Mouse (Mus musculus) intestine, embryonic 14.5 days (tissue): Measurements from ENCODE around the gene Mettl16. TPM values are rescaled to one million over a fixed set of nuclear protein-coding genes. Genes with fewer than 3 reads are reported as not detected.

Experiments
- ATAC-seq: fragments of 200-750 bp; cut with Nextera tagmentation; replicated peaks from 2 replicates; pipeline ENCODE4 v1.8.0; 2017; ENCODE audit warnings: low read depth, moderate number of reproducible peaks, moderate TSS enrichment, moderate library complexity; ENCODE audit not compliant: low FRiP score, low TSS enrichment
- DNase-seq: peaks from one replicate; pipeline ENCODE4 v3.0.0-alpha.2; 2018; ENCODE audit warnings: low spot score
- H3K27ac ChIP-seq: fragments of 300-500 bp; sonication (generic); 2 replicates; pipeline ENCODE4 v1.5.1; 2014; ENCODE audit warnings: low read depth, mild to moderate bottlenecking, control low read depth
- H3K27me3 ChIP-seq: fragments of 300-500 bp; sonication (generic); replicated peaks from 2 replicates; pipeline ENCODE4 v1.6.1; 2014; ENCODE audit warnings: low read length, control low read depth; ENCODE audit not compliant: control insufficient read depth, insufficient read depth
- H3K36me3 ChIP-seq: fragments of 300-500 bp; sonication (generic); 2 replicates; pipeline ENCODE4 v1.6.1; 2014; ENCODE audit warnings: low read length, control low read depth; ENCODE audit not compliant: control insufficient read depth, insufficient read depth
- H3K4me1 ChIP-seq: fragments of 300-500 bp; sonication (generic); replicated peaks from 2 replicates; pipeline ENCODE4 v1.6.1; 2014; ENCODE audit warnings: low read length, control low read depth, mixed read lengths; ENCODE audit not compliant: control insufficient read depth, insufficient read depth
- H3K4me2 ChIP-seq: fragments of 300-500 bp; sonication (generic); 2 replicates; pipeline ENCODE4 v1.6.1; 2014; ENCODE audit warnings: low read length
- H3K4me3 ChIP-seq: fragments of 300-500 bp; sonication (generic); 2 replicates; pipeline ENCODE4 v1.5.1; 2014; ENCODE audit warnings: low read depth, low read length, control low read depth, mixed read lengths
- H3K9ac ChIP-seq: fragments of 300-500 bp; sonication (generic); 2 replicates; pipeline ENCODE4 v1.6.1; 2014; ENCODE audit warnings: mild to moderate bottlenecking, low read length
- H3K9me3 ChIP-seq: fragments of 300-500 bp; sonication (generic); 2 replicates; pipeline ENCODE4 v1.6.1; 2016; ENCODE audit warnings: low read length, control low read depth; ENCODE audit not compliant: control insufficient read depth
- WGBS: fragments of 180-500 bp; shearing (Covaris S2); extraction: QIAGEN DNeasy Blood & Tissue Kit; methylation state at CpG from one replicate; pipeline ENCODE4 v1.1.7; 2014; 5-methylcytosine and 5-hydroxymethylcytosine counted together
- polyA plus RNA-seq: library from polyadenylated mRNA; unstranded; fragments of >200 nt; fragmentation: Nextera tagmentation; extraction: Ambion mirVana; gene quantifications from 2 replicates; pipeline ENCODE4 v1.2.1, GENCODE M21; 2014

The Mettl16 gene
- polyA plus RNA-seq, 1 experiment from 2014 or later = 31.9 TPM

DNA sequence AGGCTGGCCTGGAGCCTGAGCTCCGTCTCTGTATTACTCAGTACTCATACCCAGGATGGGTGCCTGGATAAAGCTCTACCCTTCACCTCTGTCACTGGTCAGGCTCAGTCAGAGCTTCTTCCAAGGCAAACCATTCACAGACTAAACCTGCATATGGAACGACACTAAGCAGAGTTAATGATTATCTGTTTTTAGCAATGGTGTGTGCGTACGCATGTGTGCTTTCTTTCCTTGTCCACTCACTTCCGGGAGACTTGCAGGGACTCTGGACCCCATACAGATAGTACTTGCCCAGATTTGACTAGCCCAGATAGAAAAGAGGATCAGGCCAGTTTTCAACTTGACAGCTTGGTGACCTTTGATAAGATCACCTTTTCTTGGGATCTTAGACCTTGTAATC, 56.1 kb downstream of the Mettl16 start:
- DNase-seq = no peak
- peaks cover 5% of the 10 kb centered on the region; the same call in 1 of the 2 replicates for H3K4me1 ChIP-seq
- ATAC-seq = no peak
- H3K9me3 ChIP-seq = no peaks in the 10 kb centered on the region
- no peaks in the 10 kb centered on the region for H3K36me3 ChIP-seq
- H3K4me3 ChIP-seq = no peak overlapping the region
- peak overlapping the region; percentile 33; the same call in 1 of the 2 replicates for H3K27ac ChIP-seq
- 74% methylated on average over 5 of the region's 5 CpGs for WGBS
- H3K4me2 ChIP-seq = no peak overlapping the region
- H3K27me3 ChIP-seq = 0 out of 2 replicates have a peak, but pooled peaks cover 4% of the 10 kb centered on the region
- no peak overlapping the region for H3K9ac ChIP-seq

GRCm38 (mm10) chr11:74827791-74828403, 57.3 kb downstream of the Mettl16 start:
- Histone ChIP-seq H3K4me1 (peaks cover 6% of the 10 kb centered on the region), H3K4me3 (no peak overlapping the region), H3K9ac (no peak overlapping the region), H3K9me3 (no peaks in the 10 kb centered on the region), H3K27me3 (0 out of 2 replicates have a peak, but pooled peaks cover 4% of the 10 kb centered on the region), H3K27ac (no peak overlapping the region), H3K4me2 (no peak overlapping the region), H3K36me3 (no peaks in the 10 kb centered on the region)
- no peak for ATAC-seq
- WGBS = 76% methylated on average over 7 of the region's 7 CpGs
- no peak for DNase-seq

GRCm38 (mm10) chr11:74828404-74828931, 57.8 kb downstream of the Mettl16 start:
- no peak for DNase-seq

GRCm38 (mm10) chr11:74828965-74829550, 58.4 kb downstream of the Mettl16 start:
- Histone ChIP-seq H3K27me3 (0 out of 2 replicates have a peak, but pooled peaks cover 4% of the 10 kb centered on the region), H3K4me2 (peak overlapping the region; percentile 90), H3K4me3 (peak overlapping the region; percentile 77), H3K27ac (no peak overlapping the region), H3K9me3 (no peaks in the 10 kb centered on the region), H3K9ac (peak overlapping the region; percentile 42; the same call in 1 of the 2 replicates), H3K4me1 (peaks cover 16% of the 10 kb centered on the region), H3K36me3 (no peaks in the 10 kb centered on the region)
- WGBS = 19% methylated on average over 11 of the region's 11 CpGs
- ATAC-seq (no peak), DNase-seq (no peak)

More at GRCm38 (mm10) chr11:74828404-74828931, 57.8 kb downstream of the Mettl16 start:
- H3K9me3 ChIP-seq = no peaks in the 10 kb centered on the region
- no peak overlapping the region for H3K4me2 ChIP-seq
- H3K4me3 ChIP-seq = no peak overlapping the region
- H3K36me3 ChIP-seq = no peaks in the 10 kb centered on the region
- no peak for ATAC-seq
- WGBS = 25% methylated on average over 2 of the region's 2 CpGs
- H3K27ac ChIP-seq = no peak overlapping the region
- 0 out of 2 replicates have a peak, but pooled peaks cover 4% of the 10 kb centered on the region for H3K27me3 ChIP-seq
- H3K9ac ChIP-seq = no peak overlapping the region
- peaks cover 12% of the 10 kb centered on the region for H3K4me1 ChIP-seq

DNA sequence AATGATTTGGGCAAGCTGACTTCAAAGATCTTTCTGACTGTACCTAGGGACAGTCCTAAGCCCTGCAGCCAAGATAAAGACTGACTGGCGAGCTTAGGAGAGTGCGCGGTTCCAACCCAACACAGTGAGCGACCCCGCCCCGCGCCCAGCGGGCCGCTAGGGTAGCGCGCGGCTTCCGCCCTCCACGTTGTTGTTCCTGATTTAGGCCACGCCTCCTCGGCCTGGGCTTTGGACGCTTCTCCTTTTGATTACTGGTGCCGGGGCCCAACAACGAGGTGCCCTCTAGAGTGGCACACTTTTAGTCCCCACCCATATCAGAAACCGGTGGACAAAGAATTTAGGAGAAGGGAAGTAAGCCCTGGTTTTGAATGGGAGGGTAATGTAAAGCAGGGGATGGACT, 59.2 kb downstream of the Mettl16 start:
- Histone ChIP-seq H3K36me3 (no peaks in the 10 kb centered on the region), H3K9ac (peak overlapping the region; percentile 42)

DNA sequence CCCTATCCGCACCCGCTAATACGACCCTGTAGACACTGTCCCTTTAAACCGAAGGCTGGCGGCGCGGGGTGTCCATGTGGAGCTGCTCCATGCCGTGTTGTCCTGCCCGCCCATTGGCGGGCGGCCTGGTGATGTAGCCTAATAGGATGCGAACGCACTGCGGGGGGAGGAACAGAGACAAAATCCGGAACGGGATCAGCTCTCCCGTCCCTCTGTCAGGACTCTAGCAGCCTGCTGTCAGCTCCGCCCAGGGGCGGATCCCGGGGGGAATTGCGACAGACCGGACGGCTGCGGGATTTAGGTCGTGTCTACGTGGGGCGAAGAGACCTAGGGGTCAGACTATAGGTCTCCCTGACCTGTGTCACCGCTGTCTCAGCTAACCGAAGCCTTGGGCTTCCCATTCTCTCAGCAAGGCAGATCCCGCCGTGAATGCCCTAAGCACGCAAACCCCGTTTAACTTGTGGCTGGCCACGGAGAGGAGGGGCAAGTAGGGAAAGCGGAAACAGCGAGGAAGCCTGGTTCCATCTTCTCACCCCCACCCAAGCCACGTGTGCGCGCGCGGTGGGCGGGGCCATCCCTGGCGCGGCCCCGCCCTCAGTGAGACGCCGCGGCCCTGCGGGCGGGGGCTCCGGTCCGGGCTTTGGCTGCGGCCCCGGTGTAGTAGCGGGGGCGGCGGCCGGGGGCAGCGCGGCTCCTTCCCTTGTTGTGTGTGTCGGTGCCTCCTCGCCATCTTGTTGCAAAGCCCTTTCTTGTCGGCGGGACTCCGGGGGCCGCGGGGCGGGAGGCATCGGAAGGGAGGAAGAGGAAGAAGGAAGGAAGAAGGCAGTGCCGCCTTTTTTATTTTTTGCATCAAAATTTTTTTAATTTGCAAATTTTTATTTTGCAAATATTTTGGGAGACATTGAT, 59.9 kb downstream of the Mettl16 start, which contains the start of gene Mnt:
TSS of gene Mnt (plus strand) at position 665 of the 906 bp plus-strand sequence.
- H3K4me2 ChIP-seq = peak within 1 kb of the TSS; percentile 90
- H3K9me3 ChIP-seq = no peaks in the 10 kb centered on the region
- peak within 1 kb of the TSS; percentile 96 for H3K27ac ChIP-seq
- ATAC-seq (peak; percentile 81), DNase-seq (peak; percentile 96)
- WGBS = under 1% methylated on average over 70 of the region's 70 CpGs
- peak within 1 kb of the TSS; percentile 80 for H3K9ac ChIP-seq
- H3K4me1 ChIP-seq = peaks cover 16% of the 10 kb centered on the region
- H3K27me3 ChIP-seq = 0 out of 2 replicates have a peak, but pooled peaks cover 4% of the 10 kb centered on the region
- H3K36me3 ChIP-seq = no peaks in the 10 kb centered on the region
- H3K4me3 ChIP-seq = peak within 1 kb of the TSS; percentile 77

More for the DNA sequence above, 59.2 kb downstream of the Mettl16 start:
- Histone ChIP-seq H3K4me2 (peak overlapping the region; percentile 90), H3K27me3 (0 out of 2 replicates have a peak, but pooled peaks cover 4% of the 10 kb centered on the region), H3K27ac (peak overlapping the region; percentile 96), H3K4me3 (peak overlapping the region; percentile 77), H3K9me3 (no peaks in the 10 kb centered on the region), H3K4me1 (peaks cover 16% of the 10 kb centered on the region)
- ATAC-seq (peak; percentile 20), DNase-seq (peak; percentile 88)
- WGBS = 0% methylated on average over 20 of the region's 20 CpGs

GRCm38 (mm10) chr11:74831191-74831605, 60.6 kb downstream of the Mettl16 start:
- Histone ChIP-seq H3K36me3 (no peaks in the 10 kb centered on the region), H3K4me2 (peak overlapping the region; percentile 90), H3K4me1 (peaks cover 16% of the 10 kb centered on the region), H3K9ac (peak overlapping the region; percentile 80), H3K9me3 (no peaks in the 10 kb centered on the region), H3K27me3 (0 out of 2 replicates have a peak, but pooled peaks cover 4% of the 10 kb centered on the region), H3K4me3 (peak overlapping the region; percentile 77), H3K27ac (peak overlapping the region; percentile 96)
- DNase-seq (peak; percentile 78), ATAC-seq (no peak)
- whole genome bisulfite sequencing = 0% methylated on average over 35 of the region's 35 CpGs
